Mouse (Mus musculus) lung, embryonic 16.5 days (tissue): Measurements from ENCODE around the gene Ttll10. TPM values are rescaled to one million over a fixed set of nuclear protein-coding genes. Genes with fewer than 3 reads are reported as not detected.

ENCODE experiments used
- ATAC-seq: fragments of 200-750 bp; cut with Nextera tagmentation; 2 replicates; pipeline ENCODE4 v1.8.0; 2017; ENCODE audit warnings: low read depth, mild to moderate bottlenecking, moderate library complexity
- H3K27ac ChIP-seq: fragments of 300-500 bp; sonication (generic); 2 replicates; pipeline ENCODE4 v1.5.1; 2014; ENCODE audit warnings: mild to moderate bottlenecking, control low read depth, low read length
- H3K27me3 ChIP-seq: fragments of 300-500 bp; sonication (generic); 2 replicates; pipeline ENCODE4 v1.6.1; 2014; ENCODE audit warnings: low read depth, low read length, mixed read lengths; ENCODE audit not compliant: control insufficient read depth, insufficient read depth
- H3K36me3 ChIP-seq: fragments of 300-500 bp; sonication (generic); 2 replicates; pipeline ENCODE4 v1.6.1; 2014; ENCODE audit warnings: low read length; ENCODE audit not compliant: control insufficient read depth, insufficient read depth
- H3K4me1 ChIP-seq: fragments of 300-500 bp; sonication (generic); replicated peaks from 2 replicates; pipeline ENCODE4 v1.6.1; 2014; ENCODE audit warnings: low read length, mixed read lengths; ENCODE audit not compliant: control insufficient read depth, insufficient read depth
- H3K4me2 ChIP-seq: fragments of 300-500 bp; sonication (generic); 2 replicates; pipeline ENCODE4 v1.6.1; 2014; ENCODE audit warnings: low read depth, low read length, control low read depth
- H3K4me3 ChIP-seq: fragments of 300-500 bp; sonication (generic); 2 replicates; pipeline ENCODE4 v1.5.1; 2014; ENCODE audit warnings: mild to moderate bottlenecking, low read length, control low read depth
- H3K9ac ChIP-seq: fragments of 300-500 bp; sonication (generic); 2 replicates; pipeline ENCODE4 v1.6.1; 2014; ENCODE audit warnings: low read length, control low read depth
- H3K9me3 ChIP-seq: fragments of 300-500 bp; sonication (generic); 2 replicates; pipeline ENCODE4 v1.6.1; 2016; ENCODE audit warnings: low read length; ENCODE audit not compliant: control insufficient read depth
- WGBS: fragments of 180-500 bp; shearing (Covaris S2); extraction: QIAGEN DNeasy Blood & Tissue Kit; methylation state at CpG from one replicate; pipeline ENCODE4 v1.1.7; 2014; 5-methylcytosine and 5-hydroxymethylcytosine counted together
- polyA plus RNA-seq: library from polyadenylated mRNA; unstranded; fragments of >200 nt; fragmentation: Nextera tagmentation; extraction: Ambion mirVana; gene quantifications from 2 replicates; pipeline ENCODE4 v1.2.1, GENCODE M21; 2015

Ttll10 gene
- polyA plus RNA-seq, 1 experiment from 2014 or later: 2.8 TPM

GRCm38 (mm10) chr4:156087398-156088087 lies 28.3 kb upstream of the Ttll10 start:
- Histone ChIP-seq H3K4me1 (peaks cover 5% of the 10 kb centered on the region), H3K4me3 (no peak overlapping the region), H3K9ac (no peak overlapping the region), H3K36me3 (no peaks in the 10 kb centered on the region), H3K27ac (no peak overlapping the region), H3K9me3 (no peaks in the 10 kb centered on the region), H3K4me2 (no peak overlapping the region), H3K27me3 (no peaks in the 10 kb centered on the region)
- 25% methylated on average over 5 of the region's 5 CpGs for WGBS
- no peak for ATAC-seq

GRCm38 (mm10) chr4:156085256-156085655 lies 26.0 kb upstream of the Ttll10 start:
- Histone ChIP-seq H3K4me3 (no peak overlapping the region), H3K36me3 (no peaks in the 10 kb centered on the region), H3K9me3 (no peaks in the 10 kb centered on the region), H3K4me2 (no peak overlapping the region), H3K27ac (peak overlapping the region; percentile 89; the same call in 1 of the 2 replicates), H3K27me3 (no peaks in the 10 kb centered on the region), H3K4me1 (peaks cover 8% of the 10 kb centered on the region), H3K9ac (no peak overlapping the region)
- no peak for ATAC-seq
- WGBS: 78% methylated on average over 8 of the region's 8 CpGs

GRCm38 (mm10) chr4:156084096-156084879 lies 25.1 kb upstream of the Ttll10 start:
- no peaks in the 10 kb centered on the region for H3K27me3 ChIP-seq
- 54% methylated on average over 9 of the region's 9 CpGs for WGBS
- peak overlapping the region; percentile 89 for H3K27ac ChIP-seq
- H3K4me3 ChIP-seq: no peak overlapping the region
- peak; percentile 71; the same call in 1 of the 2 replicates for ATAC-seq
- no peaks in the 10 kb centered on the region for H3K9me3 ChIP-seq
- H3K4me1 ChIP-seq: peaks cover 8% of the 10 kb centered on the region
- H3K9ac ChIP-seq: peak overlapping the region; percentile 45
- no peaks in the 10 kb centered on the region for H3K36me3 ChIP-seq
- peak overlapping the region; percentile 36 for H3K4me2 ChIP-seq

GRCm38 (mm10) chr4:156083348-156083747 lies 24.1 kb upstream of the Ttll10 start:
- Histone ChIP-seq H3K4me3 (no peak overlapping the region), H3K9me3 (no peaks in the 10 kb centered on the region), H3K27me3 (no peaks in the 10 kb centered on the region), H3K9ac (no peak overlapping the region), H3K27ac (peak overlapping the region; percentile 89), H3K4me2 (peak overlapping the region; percentile 36), H3K36me3 (no peaks in the 10 kb centered on the region), H3K4me1 (peaks cover 8% of the 10 kb centered on the region)
- WGBS: 42% methylated on average over 5 of the region's 5 CpGs
- peak; percentile 63 for ATAC-seq

GRCm38 (mm10) chr4:156082621-156083234 lies 23.5 kb upstream of the Ttll10 start:
- no peaks in the 10 kb centered on the region for H3K36me3 ChIP-seq
- 0 out of 2 replicates have a peak overlapping the region, but pooled peaks have one; percentile 5 for H3K4me2 ChIP-seq
- peaks cover 4% of the 10 kb centered on the region; the same call in 1 of the 2 replicates for H3K27me3 ChIP-seq
- no peak for ATAC-seq
- peak overlapping the region; percentile 36; the same call in 1 of the 2 replicates for H3K27ac ChIP-seq
- no peak overlapping the region for H3K9ac ChIP-seq
- H3K4me3 ChIP-seq: no peak overlapping the region
- H3K4me1 ChIP-seq: peaks cover 8% of the 10 kb centered on the region
- no peaks in the 10 kb centered on the region for H3K9me3 ChIP-seq
- 36% methylated on average over 4 of the region's 4 CpGs for WGBS

- Histone ChIP-seq H3K4me2 (peak overlapping the region; percentile 79), H3K4me1 (peaks cover 14% of the 10 kb centered on the region), H3K27ac (peak overlapping the region; percentile 93), H3K9me3 (no peaks in the 10 kb centered on the region), H3K9ac (peak overlapping the region; percentile 66), H3K4me3 (peak overlapping the region; percentile 51), H3K27me3 (peaks cover 7% of the 10 kb centered on the region; the same call in 1 of the 2 replicates), H3K36me3 (no peaks in the 10 kb centered on the region)
- WGBS: under 1% methylated on average over 58 of the region's 58 CpGs
- ATAC-seq: peak; percentile 90
Observed at GRCm38 (mm10) chr4:156077499-156078301, 18.5 kb upstream of the Ttll10 start.

GRCm38 (mm10) chr4:156076911-156077382 lies 17.7 kb upstream of the Ttll10 start:
- peak overlapping the region; percentile 51 for H3K4me3 ChIP-seq
- no peaks in the 10 kb centered on the region for H3K36me3 ChIP-seq
- WGBS: 11% methylated on average over 7 of the region's 8 CpGs
- H3K9me3 ChIP-seq: no peaks in the 10 kb centered on the region
- H3K27ac ChIP-seq: peak overlapping the region; percentile 93
- H3K4me1 ChIP-seq: peaks cover 10% of the 10 kb centered on the region
- H3K9ac ChIP-seq: peak overlapping the region; percentile 66
- ATAC-seq: peak; percentile 29
- H3K4me2 ChIP-seq: peak overlapping the region; percentile 79
- H3K27me3 ChIP-seq: peaks cover 7% of the 10 kb centered on the region; the same call in 1 of the 2 replicates

GRCm38 (mm10) chr4:156070716-156071115 lies 11.5 kb upstream of the Ttll10 start:
- ATAC-seq: peak; percentile 23; the same call in 1 of the 2 replicates
- H3K27ac ChIP-seq: no peak overlapping the region
- H3K4me1 ChIP-seq: peaks cover 3% of the 10 kb centered on the region; the same call in 1 of the 2 replicates
- 69% methylated on average over 2 of the region's 2 CpGs for WGBS
- H3K4me3 ChIP-seq: no peak overlapping the region
- H3K27me3 ChIP-seq: no peaks in the 10 kb centered on the region
- H3K36me3 ChIP-seq: no peaks in the 10 kb centered on the region
- H3K9ac ChIP-seq: no peak overlapping the region
- no peak overlapping the region for H3K4me2 ChIP-seq
- no peaks in the 10 kb centered on the region for H3K9me3 ChIP-seq
